Mouse (Mus musculus) midbrain, postnatal 0 days (tissue): ENCODE measurements around the gene Piwil1. TPM values are rescaled to one million over a fixed set of nuclear protein-coding genes. Genes with fewer than 3 reads are reported as not detected.

Experiments used
- ATAC-seq: fragments of 200-750 bp; cut with Nextera tagmentation; 2 replicates; pipeline ENCODE4 v1.8.0; 2017; ENCODE audit warnings: moderate number of reproducible peaks, mild to moderate bottlenecking, moderate TSS enrichment, moderate library complexity; ENCODE audit not compliant: low FRiP score
- DNase-seq: peaks from one replicate; pipeline ENCODE4 v3.0.0-alpha.2; 2015; ENCODE audit warnings: low spot score
- H3K27ac ChIP-seq: fragments of 300-500 bp; sonication (generic); 2 replicates; pipeline ENCODE4 v1.5.1; 2014; ENCODE audit warnings: low read depth, mild to moderate bottlenecking, low read length, mixed read lengths
- H3K27me3 ChIP-seq: fragments of 300-500 bp; sonication (generic); 2 replicates; pipeline ENCODE4 v1.6.1; 2014; ENCODE audit warnings: low read length, control low read depth, mixed read lengths; ENCODE audit not compliant: insufficient read depth
- H3K36me3 ChIP-seq: fragments of 300-500 bp; sonication (generic); 2 replicates; pipeline ENCODE4 v1.6.1; 2014; ENCODE audit warnings: low read length, control low read depth, mixed read lengths; ENCODE audit not compliant: insufficient read depth
- H3K4me1 ChIP-seq: fragments of 300-500 bp; sonication (generic); 2 replicates; pipeline ENCODE4 v1.6.1; 2014; ENCODE audit warnings: mild to moderate bottlenecking, control low read depth, antibody characterized with exemption, low read length, mixed read lengths; ENCODE audit not compliant: insufficient read depth
- H3K4me2 ChIP-seq: fragments of 300-500 bp; sonication (generic); 2 replicates; pipeline ENCODE4 v1.6.1; 2014; ENCODE audit warnings: low read depth, mild to moderate bottlenecking, low read length, mixed read lengths; ENCODE audit not compliant: poor library complexity, severe bottlenecking
- H3K4me3 ChIP-seq: fragments of 300-500 bp; sonication (generic); 2 replicates; pipeline ENCODE4 v1.5.1; 2014; ENCODE audit warnings: low read depth, mild to moderate bottlenecking, low read length, moderate library complexity
- H3K9ac ChIP-seq: fragments of 300-500 bp; sonication (generic); replicated peaks from 2 replicates; pipeline ENCODE4 v1.6.1; 2014; ENCODE audit warnings: mild to moderate bottlenecking, low read length, moderate library complexity, mixed read lengths; ENCODE audit not compliant: poor library complexity, severe bottlenecking
- H3K9me3 ChIP-seq: fragments of 300-500 bp; sonication (generic); 2 replicates; pipeline ENCODE4 v1.6.1; 2016; ENCODE audit warnings: low read length, control low read depth
- CTCF ChIP-seq: IDR thresholded peaks from 2 replicates; pipeline ENCODE4 v1.5.1; 2016; ENCODE audit warnings: antibody characterized with exemption, mild to moderate bottlenecking
- WGBS: fragments of 180-500 bp; shearing (Covaris S2); extraction: QIAGEN DNeasy Blood & Tissue Kit; methylation state at CpG from one replicate; pipeline ENCODE4 v1.1.7; 2014; 5-methylcytosine and 5-hydroxymethylcytosine counted together
- polyA plus RNA-seq: library from polyadenylated mRNA; unstranded; fragments of >200 nt; fragmentation: Nextera tagmentation; extraction: Ambion mirVana; gene quantifications from 2 replicates; pipeline ENCODE4 v1.2.1, GENCODE M21; 2015
- total RNA-seq: library from RNA; depleted of rRNA; stranded (reverse); fragments of >200 nt; gene quantifications from 2 replicates; pipeline ENCODE4 v1.2.3, GENCODE M21; 2014

Gene Piwil1
- total and polyA plus RNA-seq, 2 experiments from 2014 or later, result 0.22 to 0.47 TPM

DNA sequence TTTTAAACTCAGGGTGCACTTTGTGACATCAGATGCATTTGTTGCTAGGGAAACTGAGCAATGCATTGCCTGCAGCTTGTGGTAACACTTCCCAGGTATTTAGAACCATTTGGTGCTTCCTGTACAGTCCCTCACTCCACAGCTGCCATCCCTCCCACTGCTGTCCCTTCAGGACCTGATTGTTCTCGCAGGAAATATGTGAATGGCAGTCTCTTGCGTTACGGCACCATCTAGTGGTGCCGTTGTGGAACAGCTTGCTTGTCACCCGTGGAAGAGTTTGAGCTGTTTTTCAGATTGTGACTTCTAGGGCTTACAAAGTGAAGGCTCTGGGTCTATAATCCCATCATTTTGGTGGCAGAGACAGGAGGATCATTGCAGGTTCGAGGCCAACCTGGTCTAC lies 31.6 kb downstream of the Piwil1 start:
- WGBS, result 5% methylated on average over 6 of the region's 6 CpGs
- Histone ChIP-seq H3K4me1 (no peaks in the 10 kb centered on the region), H3K36me3 (no peaks in the 10 kb centered on the region), H3K4me3 (no peak overlapping the region), H3K9me3 (no peaks in the 10 kb centered on the region), H3K27ac (no peak overlapping the region), H3K4me2 (no peak overlapping the region), H3K27me3 (0 out of 2 replicates have a peak, but pooled peaks cover 3% of the 10 kb centered on the region), H3K9ac (no peak overlapping the region)
- DNase-seq, result peak; percentile 83
- ATAC-seq, result no peak
- peak; percentile 99 for TF ChIP-seq CTCF

DNA sequence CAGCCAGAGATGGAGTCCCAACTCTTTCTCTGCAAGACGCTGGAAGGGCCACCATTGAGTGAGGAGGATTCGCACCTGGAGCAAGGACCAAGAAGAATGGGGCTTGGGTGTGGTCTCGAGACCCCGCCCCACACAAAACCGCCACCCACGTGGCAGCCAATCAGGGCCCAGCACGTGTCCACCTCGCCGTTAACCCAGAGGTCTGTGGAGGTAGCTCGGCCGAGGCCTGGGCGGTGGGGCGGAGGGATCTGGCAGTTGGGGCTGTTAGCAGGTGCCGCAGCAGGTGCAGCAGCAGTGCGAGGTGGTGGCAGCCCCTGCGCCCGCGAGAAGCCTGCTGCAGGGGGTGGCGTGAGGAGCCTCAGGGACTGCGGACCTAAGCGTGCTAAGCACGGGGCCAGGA lies 33.6 kb downstream of the Piwil1 start:
- Histone ChIP-seq H3K9ac (no peak overlapping the region), H3K36me3 (no peaks in the 10 kb centered on the region), H3K27ac (no peak overlapping the region), H3K9me3 (no peaks in the 10 kb centered on the region), H3K4me2 (no peak overlapping the region), H3K4me1 (no peaks in the 10 kb centered on the region), H3K27me3 (0 out of 2 replicates have a peak, but pooled peaks cover 3% of the 10 kb centered on the region), H3K4me3 (no peak overlapping the region)
- ATAC-seq, result no peak
- no peak for DNase-seq
- WGBS, result 85% methylated on average over 22 of the region's 22 CpGs
- TF ChIP-seq CTCF, result no peak

DNA sequence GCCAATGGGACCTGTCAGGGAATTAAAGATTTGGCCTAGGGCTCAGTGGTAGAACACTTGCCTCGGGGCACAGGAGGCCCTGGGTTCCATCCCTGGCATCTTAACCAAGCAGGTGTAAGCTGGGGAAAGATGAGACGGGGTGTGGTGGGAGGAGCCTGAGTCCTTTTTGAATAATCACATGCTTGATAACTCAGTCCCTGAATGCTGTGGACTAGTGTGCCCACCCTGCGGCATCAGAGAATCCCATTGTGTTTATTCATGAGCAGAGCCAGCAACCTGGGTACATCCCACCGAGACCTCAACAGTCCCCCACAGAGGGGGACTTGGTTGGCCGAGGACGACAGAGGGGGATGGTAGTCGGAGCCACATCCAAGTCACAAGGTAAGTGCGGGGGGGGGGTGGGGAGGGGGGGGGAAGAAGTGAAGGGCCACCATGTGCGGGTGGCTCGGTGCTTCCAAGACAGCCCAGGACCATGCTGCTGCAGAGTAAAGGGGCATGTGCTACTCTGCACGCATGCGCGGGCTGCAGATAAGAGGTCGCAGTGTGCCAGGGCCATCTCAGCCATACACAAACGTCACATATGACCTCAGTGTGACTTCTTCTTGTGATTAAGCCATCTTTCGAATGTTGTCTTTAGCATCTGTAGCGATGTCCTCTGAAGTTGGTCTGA lies 37.0 kb downstream of the Piwil1 start:
- Histone ChIP-seq H3K9ac (no peak overlapping the region), H3K4me1 (no peaks in the 10 kb centered on the region), H3K36me3 (no peaks in the 10 kb centered on the region), H3K27me3 (0 out of 2 replicates have a peak, but pooled peaks cover 3% of the 10 kb centered on the region), H3K9me3 (no peaks in the 10 kb centered on the region), H3K4me3 (no peak overlapping the region; the same call in 1 of the 2 replicates), H3K4me2 (peak overlapping the region; percentile 32), H3K27ac (no peak overlapping the region)
- DNase-seq, result peak; percentile 45
- 14% methylated on average over 15 of the region's 17 CpGs for whole genome bisulfite sequencing
- ATAC-seq, result peak; percentile 71; the same call in 1 of the 2 replicates
- TF ChIP-seq CTCF, result no peak

DNA sequence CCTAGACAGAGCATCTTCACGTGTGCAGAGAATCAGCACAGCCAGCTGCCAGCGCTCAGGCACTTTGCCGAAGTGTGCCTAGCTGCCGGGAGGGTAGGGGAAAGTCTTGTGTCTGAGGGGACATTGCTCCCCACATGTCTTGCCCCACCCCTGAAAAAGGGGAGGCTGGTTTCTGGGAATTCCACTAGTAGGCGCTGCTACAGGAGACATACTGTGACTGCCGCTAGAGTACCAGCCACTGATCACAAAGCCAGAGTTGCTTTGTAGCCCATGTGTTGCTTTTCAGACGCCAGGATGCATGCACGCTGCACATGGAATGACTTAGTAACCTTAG lies 37.5 kb downstream of the Piwil1 start:
- Histone ChIP-seq H3K27me3 (0 out of 2 replicates have a peak, but pooled peaks cover 3% of the 10 kb centered on the region), H3K27ac (no peak overlapping the region), H3K4me2 (peak overlapping the region; percentile 32), H3K36me3 (no peaks in the 10 kb centered on the region), H3K9ac (no peak overlapping the region), H3K9me3 (no peaks in the 10 kb centered on the region), H3K4me3 (no peak overlapping the region; the same call in 1 of the 2 replicates), H3K4me1 (no peaks in the 10 kb centered on the region)
- 16% methylated on average over 8 of the region's 8 CpGs for WGBS
- ATAC-seq (no peak; the same call in 1 of the 2 replicates), DNase-seq (peak; percentile 26)
- peak; percentile 76 for TF ChIP-seq CTCF

DNA sequence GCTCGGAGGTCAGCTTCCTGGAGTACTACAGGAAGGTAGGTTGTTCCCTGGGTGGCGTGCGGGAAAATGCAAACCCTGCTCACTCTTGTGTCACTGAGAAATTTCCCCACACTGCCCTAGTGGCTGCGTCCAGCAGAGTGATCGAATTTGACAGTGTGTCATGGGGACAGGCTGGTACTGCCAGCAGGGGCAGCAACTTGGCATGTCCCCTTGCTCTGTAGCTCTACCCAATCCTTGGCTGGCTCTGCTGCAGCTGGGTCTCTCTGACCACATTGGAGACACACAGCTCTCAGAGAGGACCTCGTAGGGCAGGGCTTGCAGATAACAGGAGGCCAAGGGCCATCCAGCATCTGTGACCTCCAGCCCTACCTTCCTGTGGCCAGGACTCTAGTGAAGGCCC lies 42.0 kb downstream of the Piwil1 start:
- TF ChIP-seq CTCF, result no peak
- H3K4me1 ChIP-seq, result no peaks in the 10 kb centered on the region
- H3K27ac ChIP-seq, result no peak overlapping the region
- H3K9ac ChIP-seq, result no peak overlapping the region
- H3K27me3 ChIP-seq, result no peaks in the 10 kb centered on the region
- 85% methylated on average over 6 of the region's 6 CpGs for WGBS
- no peak for ATAC-seq
- DNase-seq, result peak; percentile 37
- no peaks in the 10 kb centered on the region for H3K9me3 ChIP-seq
- no peak overlapping the region for H3K4me2 ChIP-seq
- no peaks in the 10 kb centered on the region for H3K36me3 ChIP-seq
- no peak overlapping the region for H3K4me3 ChIP-seq

DNA sequence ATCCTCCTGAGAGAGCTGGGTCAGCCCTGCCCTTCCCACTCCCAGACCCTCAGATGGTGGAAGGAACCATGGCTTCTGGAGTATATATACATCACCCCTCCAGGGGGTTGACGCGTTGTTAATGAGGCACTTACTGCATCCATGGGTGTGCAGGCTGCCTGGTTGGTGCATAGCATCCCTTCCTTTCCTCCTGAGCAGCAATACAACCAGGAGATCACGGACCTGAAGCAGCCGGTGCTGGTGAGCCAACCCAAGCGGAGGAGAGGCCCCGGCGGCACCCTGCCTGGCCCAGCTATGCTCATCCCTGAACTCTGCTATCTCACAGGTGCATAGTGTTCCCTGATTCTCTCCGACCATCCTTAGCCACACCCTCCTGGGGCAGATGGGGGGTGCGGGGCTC lies 42.9 kb downstream of the Piwil1 start:
- no peak overlapping the region for H3K4me2 ChIP-seq
- H3K9ac ChIP-seq, result no peak overlapping the region
- no peaks in the 10 kb centered on the region for H3K9me3 ChIP-seq
- DNase-seq (no peak), ATAC-seq (no peak)
- TF ChIP-seq CTCF, result no peak
- H3K4me3 ChIP-seq, result no peak overlapping the region
- H3K27ac ChIP-seq, result no peak overlapping the region
- no peaks in the 10 kb centered on the region for H3K4me1 ChIP-seq
- no peaks in the 10 kb centered on the region for H3K36me3 ChIP-seq
- 83% methylated on average over 7 of the region's 9 CpGs for WGBS
- no peaks in the 10 kb centered on the region for H3K27me3 ChIP-seq
